Mouse (Mus musculus): Measurements from ENCODE around the gene Rftn1.

Gene Rftn1

DNA sequence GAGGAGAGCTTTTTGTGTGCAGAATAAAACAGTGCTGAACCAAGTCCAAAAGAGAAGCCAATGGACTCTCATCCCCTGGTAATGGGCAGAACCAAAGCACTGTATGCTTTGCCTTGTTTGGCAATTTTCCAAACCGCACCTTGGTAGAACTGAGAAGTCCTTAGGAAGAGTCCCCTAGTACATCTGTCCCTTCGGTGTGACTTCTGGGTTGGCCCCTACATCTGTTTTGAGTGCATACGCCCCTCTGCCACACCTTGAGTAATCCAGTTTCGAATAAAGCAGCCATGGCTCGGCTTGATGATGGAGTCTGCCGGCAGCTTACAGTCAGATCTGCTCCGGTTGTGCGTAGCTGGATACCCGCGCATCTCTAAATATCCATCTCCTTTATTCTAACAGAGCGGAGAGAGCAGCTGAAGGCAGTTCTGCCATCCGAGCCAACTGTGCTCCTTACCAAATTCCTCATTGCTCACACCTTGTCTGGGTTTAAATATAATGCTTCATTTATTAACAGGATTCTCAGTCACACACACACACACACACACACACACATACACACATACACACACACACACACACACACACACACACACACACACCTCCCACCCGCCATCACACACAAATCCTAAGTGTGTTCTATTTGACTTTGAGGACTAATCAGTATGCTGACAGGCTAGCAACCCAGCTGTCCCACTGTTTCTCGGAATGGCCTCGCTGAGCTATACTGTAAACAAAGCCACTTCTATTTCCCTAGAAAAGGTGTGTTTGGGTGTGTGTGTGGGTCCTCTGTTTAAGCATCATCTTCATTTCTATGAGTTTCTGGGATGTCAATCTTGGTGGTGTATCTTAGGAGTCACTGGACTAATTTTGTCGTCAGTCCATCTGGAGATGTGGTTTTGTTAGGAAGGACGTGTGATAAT, 224.4 kb downstream of the Rftn1 start:
- ATAC-seq (ENCODE audit: insufficient number of reproducible peaks, low FRiP score, low TSS enrichment): no peak

DNA sequence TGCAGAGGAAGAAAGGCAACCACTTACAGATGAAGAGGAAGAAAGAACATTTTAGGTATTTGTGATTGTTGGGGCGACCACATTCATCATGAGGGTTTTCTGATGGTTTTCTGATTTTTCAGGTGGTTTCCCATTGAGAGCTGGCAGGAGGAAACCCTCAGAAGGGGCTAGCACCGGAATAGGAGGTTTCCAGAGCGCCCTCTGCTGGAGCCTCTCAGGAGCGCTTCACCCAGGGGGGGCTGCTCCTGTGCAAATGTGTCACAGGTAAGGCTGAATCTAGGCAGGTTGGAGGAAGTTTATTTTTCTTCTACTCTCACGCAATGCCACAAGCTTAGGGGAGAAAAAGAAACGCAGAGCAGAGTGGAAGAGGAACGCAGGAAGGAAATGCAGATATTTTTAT, 225.4 kb downstream of the Rftn1 start:
- ATAC-seq (ENCODE audit: insufficient number of reproducible peaks, low FRiP score, low TSS enrichment): no peak

DNA sequence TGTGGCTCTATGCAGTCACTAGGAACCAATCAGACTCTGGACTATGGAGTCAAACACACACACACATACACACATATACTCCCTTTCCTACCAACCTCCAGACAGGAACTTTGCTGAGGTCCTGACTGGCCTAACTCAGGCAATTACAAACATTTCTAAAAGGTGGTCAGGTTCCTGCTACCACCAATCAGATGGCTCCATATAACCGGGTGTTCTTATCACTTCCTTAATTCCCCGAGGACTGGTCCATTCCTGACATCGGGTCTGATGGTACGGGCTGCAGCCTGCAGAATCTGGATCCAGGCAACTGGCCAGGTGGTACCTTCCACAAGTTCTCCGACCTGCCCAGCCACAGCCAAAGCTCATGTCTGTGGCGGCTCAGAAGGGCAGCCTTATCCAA, 226.0 kb downstream of the Rftn1 start:
- ATAC-seq (ENCODE audit: insufficient number of reproducible peaks, low FRiP score, low TSS enrichment): no peak

- no peak for ATAC-seq (ENCODE audit: insufficient number of reproducible peaks, low FRiP score, low TSS enrichment)
These were observed 231.5 kb downstream of the Rftn1 start for GRCm38 (mm10) chr17:49959021-49959420.

DNA sequence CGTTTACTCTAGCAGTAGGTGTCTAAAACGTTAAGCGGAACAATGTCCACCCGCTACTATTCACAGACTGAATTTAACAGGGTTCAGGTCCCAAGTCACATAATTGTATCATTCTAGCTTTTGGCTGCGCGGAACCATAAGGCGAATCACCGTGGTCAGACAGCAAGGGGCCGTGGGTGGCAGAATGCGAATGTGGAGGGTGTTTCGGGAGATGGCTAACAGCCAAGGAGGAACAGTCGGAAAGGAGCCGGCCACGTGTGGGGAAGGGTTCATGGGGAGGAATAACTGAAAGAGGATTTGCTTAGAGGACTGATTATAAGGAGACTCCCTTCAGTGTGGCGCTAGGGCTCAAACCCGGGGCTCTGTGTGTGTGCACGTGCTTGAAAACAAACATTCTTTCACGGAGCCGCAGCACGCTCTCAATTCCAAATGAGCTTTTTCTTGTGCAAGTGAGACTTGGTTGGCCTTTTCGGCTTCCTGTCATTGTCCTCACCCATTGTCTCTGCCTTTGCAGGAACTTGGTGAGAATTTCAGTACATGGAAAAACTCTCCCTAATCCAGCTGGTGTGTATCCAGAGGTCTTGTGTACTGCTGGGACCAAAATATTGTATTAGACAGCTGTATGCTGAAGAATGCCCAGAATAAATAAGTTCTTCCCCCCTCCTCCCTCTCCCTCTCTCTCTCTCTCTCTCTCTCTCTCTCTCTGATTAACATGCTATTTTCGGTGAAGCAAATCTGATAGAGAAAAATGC, 238.4 kb downstream of the Rftn1 start:
- ATAC-seq (ENCODE audit: insufficient number of reproducible peaks, low FRiP score, low TSS enrichment): peak; percentile 52

DNA sequence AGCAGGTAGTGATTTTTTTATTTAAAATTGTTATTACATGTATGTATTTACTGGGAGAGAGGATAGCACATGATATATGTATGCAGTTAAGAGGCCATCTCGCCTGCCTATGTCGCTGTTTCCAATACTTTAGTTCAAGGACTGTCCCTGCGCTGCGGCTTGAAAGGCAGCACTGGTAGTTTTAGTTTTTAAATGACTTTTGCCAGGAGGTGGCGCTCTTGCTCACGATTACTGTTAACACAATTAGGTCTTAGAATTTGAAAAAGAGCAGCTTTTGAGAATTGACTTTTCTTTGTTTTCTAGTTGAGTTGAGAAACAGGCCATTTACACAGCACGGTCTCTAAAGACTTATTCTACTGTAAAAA, 239.0 kb downstream of the Rftn1 start:
- peak; percentile 66; the same call in 1 of the 2 replicates for ATAC-seq (ENCODE audit: insufficient number of reproducible peaks, low FRiP score, low TSS enrichment)

DNA sequence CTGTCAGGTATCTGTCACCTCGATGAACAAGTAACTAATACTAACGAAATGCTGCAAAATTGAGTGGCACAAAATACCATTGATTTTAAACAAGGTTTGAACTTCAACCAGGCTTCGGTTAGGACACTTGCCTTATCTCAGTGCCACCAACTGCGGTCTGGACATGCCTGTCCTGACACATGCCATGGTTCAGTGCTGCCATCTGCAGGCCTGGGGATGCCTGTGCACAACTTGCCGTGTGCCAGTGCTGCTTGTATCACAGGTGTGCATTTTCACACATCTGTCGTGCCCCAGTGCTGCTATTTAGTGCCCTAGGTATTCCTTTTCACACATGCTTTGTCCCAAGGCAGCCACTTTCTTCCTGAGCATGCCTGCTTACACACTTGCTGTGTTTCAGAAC, 247.8 kb downstream of the Rftn1 start:
- no peak for ATAC-seq (ENCODE audit: insufficient number of reproducible peaks, low FRiP score, low TSS enrichment)
